Mouse (Mus musculus) c-Kit-positive CD71-positive TER-119-negative erythroid progenitor cells, embryonic 14.5 days (primary cell): ENCODE results near the gene St6galnac3.

Experiments used
- DNase-seq: peaks from one replicate; pipeline ENCODE4 v3.0.0-alpha.2; 2013; ENCODE audit warnings: low read depth

The St6galnac3 gene

DNA sequence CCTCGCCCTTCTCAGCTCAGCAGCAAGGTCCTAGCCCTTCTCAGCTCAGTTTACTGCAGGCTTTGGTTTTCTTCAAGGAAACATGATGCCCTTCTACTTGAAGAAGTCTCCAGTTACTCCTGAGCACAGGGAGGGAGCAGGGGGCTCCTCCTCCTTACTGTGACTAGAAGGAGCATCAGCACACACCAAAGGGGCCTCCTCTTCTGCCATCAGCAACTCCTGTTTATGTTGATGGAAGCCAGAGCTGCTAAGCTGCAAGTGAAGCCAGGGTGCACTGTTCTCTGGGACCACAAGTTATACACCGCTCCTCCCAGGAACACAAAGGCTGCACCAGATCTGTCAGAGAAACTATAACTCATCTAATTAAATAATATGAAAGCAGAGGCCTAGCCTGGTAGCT lies 34.4 kb downstream of the St6galnac3 start:
- DNase-seq: no peak

DNA sequence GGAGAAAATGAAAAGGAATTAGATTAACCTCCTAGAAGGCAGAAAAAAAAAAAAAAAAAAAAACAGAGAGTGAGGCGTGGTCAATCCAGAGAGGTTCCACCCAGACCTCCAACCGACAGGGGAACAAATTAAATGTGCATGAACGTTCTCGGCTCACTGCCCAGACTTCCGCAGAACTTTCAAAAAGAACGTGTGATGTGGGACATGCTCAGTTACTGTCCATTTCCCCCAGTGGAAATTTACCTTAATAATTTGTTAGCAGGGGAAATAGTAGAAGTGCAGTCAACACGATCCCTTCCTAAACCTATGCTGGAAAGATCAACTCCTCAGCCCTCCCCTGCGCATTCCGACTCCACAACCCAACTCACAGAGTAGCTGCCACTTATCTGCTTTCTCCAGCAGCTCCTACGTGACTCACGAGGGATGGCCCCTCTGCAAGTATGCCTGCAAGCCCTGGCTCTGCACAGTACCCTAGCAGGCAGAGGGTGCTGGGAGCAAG lies 35.1 kb downstream of the St6galnac3 start:
- peak; percentile 84 for DNase-seq

DNA sequence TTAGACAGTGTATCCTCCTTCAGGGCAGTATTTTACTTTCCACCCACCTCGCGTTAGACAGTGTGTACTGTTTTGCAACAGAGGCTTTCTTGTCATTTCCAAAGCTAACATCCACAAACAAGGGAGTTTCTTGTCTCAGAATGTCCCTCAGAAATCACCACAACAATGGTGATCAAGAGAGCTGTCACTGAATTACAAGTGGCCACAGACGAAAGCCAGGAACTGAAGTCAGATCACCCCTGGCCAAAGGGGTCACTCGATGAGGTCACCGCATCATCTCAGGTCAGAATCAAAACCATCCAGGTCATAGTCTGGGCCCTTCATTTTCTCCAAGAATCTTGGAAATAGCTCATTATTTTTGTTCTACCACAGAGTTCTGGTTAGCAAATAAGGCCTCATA lies 37.1 kb downstream of the St6galnac3 start:
- no peak for DNase-seq

DNA sequence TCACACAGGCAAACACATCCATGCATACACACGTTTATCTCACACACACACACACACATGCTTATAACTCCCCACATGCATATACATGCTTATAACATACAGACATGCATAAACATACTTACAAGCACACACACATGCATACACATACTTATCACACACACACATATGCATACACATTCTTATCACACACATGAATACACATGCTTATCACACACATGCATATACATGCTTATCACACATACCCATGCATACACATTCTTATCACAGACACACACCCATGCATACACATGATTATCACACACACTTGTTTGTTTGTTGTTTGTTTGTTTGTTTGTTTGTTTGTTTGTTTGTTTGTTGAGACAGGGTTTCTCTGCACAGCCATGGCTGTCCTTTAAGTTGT lies 40.1 kb downstream of the St6galnac3 start:
- DNase-seq: no peak

- no peak for DNase-seq
Observed at GRCm38 (mm10) chr3:153682303-153682702, 42.7 kb downstream of the St6galnac3 start.

- DNase-seq: peak; percentile 55
Observed at GRCm38 (mm10) chr3:153681720-153682119, 43.3 kb downstream of the St6galnac3 start.

- no peak for DNase-seq
Observed at GRCm38 (mm10) chr3:153675832-153676231, 49.1 kb downstream of the St6galnac3 start.

- DNase-seq: no peak
Observed at GRCm38 (mm10) chr3:153675073-153675472, 49.9 kb downstream of the St6galnac3 start.

DNA sequence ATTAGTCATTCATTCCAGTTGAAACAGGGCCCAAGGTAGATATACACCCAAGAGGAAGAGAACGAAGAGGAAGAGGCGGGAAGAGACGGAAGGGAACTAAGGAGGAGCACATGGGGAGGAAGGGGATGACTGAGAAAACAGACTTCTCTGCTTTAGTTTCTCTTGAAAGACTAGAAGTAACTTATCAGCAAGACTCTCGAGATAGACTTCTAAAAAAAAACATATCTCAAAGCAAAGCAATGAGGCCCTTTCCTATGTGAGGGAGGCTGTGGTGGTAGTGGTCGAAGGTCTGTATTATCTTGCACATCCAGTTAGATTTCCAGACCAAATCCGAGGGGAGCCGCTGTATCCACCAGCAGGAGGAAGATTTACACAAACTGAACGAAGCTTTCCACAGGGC lies 50.6 kb downstream of the St6galnac3 start:
- DNase-seq: no peak

DNA sequence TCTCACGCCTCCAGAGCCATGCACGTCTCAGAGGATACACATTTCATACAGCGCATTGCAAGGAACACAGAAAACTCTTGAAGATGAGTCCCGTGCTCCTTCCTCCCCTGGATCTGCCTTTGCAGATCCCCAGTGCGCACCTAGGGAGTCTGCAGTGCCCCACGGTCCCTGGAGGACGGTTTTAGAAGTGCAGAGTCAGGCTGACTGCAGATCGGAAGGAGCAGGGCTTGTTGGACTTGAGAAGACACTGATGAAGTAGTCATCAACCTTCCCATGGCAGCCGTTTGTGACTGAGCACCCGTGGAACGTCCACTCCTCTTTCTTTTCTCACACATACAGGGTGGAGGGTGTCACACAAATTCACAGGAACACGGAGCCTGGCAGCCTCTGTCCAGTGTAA lies 51.5 kb downstream of the St6galnac3 start:
- DNase-seq: no peak

DNA sequence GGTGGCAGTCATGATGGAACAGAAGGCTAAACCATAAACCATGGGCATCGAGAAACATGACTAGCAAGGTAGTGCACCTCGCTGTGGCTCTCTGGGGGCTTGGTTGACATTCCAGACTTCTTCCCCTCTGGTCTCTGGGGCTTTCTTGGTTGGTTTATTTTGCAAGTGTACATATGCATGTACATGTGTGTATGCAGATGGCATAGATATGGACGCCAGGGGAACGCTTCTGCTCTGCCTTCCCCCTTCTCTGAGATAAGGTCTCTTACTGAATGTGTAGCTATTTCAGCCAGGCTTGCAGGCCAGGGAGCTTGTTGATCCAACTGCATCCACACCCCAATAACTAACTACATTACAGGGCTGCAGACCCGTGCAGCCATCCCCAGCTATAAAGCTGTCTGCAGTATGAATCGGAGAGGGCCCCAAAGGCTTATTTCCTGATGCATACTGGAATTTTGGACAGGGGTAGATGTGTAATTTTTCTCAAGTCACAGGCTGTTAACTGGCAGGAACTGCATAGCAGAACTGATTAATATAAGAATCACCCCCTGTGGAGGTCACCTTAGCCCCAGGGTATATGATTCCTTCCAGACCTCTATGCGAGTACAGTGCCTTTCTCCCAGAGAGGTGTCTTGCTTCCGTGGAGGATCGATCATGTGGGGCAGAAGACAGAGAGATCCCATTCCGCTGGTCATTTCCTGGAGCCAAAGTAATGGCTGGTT lies 53.9 kb downstream of the St6galnac3 start:
- DNase-seq: no peak

- DNase-seq: no peak
Observed at GRCm38 (mm10) chr3:153669737-153670435, 55.1 kb downstream of the St6galnac3 start.

- no peak for DNase-seq
Observed at GRCm38 (mm10) chr3:153669329-153669728, 55.6 kb downstream of the St6galnac3 start.

DNA sequence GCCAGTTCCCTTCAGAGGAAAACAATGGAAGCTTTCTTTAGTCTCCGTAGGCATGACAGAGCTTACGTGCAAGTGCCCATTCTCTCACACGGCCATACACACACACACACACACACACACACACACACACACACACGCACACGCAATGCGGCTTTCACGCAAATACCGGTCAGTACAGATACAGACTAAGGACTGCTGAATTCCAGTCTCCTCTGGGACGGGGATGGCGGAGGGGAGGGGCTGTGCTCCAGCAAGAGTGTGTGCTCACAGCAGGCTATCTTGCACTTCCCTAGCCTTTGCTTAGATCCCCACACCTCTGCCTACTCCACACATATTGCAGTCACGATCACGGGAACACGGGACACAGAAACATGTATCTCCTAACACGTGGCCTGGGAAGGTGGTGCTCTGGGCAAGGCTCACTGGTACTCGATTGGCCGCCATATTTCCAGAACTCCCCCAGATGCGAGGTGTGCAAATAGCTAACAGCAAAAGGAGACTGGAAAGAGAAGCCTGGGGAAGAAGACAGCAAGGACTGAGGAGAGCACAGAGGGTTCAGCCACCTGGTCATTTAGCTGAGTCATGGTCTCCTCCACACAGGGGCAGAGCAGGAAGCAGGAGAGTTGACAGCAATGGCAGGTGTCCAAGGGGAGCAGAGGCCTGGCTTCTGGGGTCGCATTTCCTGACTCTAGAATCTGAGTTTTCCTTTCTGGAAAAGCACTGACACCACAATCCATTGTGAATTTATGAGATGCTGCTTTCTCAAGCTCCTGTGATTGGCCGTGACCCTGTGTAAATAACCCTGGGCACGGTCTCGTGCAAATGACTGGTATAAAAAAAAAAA lies 56.3 kb downstream of the St6galnac3 start:
- DNase-seq: no peak

GRCm38 (mm10) chr3:153664696-153665095 lies 60.3 kb downstream of the St6galnac3 start:
- no peak for DNase-seq

DNA sequence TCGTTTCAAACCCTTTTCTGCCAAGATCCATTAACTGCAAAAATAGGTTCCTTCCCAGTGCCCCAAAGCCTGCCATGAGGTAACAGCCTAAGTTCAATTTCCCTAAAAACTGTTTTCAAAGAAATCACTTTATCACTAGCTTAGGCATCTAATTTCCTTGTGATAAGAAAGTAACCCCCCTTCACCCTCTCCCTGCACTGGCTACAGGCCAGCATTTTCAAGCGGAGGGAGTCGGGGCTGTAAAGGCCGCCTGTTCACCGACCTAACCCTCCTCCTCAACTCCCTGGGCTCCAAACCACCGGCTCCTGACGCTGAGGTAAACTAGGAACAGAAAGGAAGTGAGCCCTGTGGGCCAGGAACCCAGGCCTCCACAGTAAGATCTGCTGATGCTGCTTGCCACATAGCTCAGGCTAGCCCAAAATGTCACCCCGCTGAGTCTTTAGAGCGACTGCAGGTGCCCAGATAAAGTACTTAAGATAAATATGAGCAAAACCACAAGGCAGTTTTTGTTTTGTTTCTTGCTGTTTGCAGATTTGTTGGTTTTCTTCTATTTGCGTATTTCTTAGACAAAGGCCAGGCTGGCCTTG lies 61.0 kb downstream of the St6galnac3 start:
- DNase-seq: no peak

DNA sequence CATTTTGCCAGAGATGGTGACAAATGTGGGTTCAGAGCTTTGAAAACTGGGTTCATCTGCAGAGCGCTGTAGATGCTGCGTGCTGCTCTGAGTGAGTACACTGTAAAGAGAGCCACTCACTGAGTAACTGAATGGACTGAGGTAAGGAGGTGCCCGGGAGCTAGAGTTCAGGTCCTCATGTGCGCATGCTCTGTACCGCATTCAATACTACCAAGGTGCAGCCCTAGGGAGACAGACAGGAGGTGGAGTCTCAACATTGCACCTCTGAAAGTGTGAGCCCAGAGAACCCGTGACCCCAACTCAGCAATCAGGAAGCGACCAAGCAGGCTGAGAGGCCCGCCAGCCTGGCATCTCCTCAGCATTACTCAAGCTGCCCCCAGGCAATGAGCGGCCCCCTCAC lies 62.2 kb downstream of the St6galnac3 start:
- no peak for DNase-seq

DNA sequence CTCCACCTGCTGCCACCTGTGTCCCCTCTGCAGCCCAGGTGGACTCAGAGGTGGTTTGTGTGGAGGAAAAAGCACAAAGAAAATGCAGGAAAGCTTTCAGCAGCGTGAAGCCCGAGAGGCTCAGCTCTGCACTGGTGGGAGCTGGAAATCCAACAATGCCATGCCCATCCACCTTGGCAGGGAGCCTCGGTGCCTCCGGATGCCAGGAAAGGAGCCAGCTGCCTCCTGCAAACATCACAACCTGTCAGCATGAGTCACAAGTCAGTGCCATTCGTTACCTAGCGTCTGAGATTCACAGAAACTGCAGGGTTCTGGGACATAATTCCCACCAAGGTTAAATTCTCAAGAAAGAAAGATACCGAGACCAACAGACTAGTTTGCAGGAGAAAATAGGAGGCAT lies 63.0 kb downstream of the St6galnac3 start:
- no peak for DNase-seq

- DNase-seq: no peak
Observed at GRCm38 (mm10) chr3:153659575-153660168, 65.3 kb downstream of the St6galnac3 start.

DNA sequence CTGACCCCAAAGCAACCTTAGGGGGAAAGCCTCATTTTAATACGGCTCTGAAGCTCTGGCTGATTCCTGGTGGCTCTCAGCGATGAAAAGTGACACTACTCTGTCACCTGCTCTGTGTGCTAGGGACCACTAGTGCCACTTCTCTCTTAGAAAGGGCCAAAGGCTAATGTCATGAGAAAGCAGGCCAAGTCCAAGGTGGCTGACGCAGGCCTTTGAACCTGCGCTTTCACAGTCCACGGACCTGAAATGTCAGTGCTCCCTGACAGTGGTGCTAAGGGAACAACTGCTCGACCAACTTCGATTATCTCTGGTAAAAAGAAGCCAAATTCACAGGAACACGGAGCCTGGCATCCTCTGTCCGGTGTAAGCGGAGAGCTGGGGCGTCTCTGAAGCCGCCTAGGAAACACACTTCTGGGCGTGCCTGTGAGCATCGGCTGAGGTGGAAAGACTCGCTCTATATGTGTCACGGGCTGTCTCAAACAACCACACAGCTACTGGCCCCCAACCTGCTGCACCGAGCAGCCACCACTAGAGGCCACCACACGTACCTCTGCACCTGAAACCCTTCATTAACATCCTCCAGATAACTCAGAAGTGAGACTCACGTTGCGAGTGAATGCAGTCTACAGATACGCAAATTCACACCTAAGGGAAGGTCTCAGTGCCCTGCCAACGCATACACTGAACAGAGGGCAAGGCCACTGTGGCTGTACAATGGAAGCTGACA lies 66.8 kb downstream of the St6galnac3 start:
- DNase-seq: peak; percentile 53

- peak; percentile 61 for DNase-seq
Observed at GRCm38 (mm10) chr3:153655071-153655470, 69.9 kb downstream of the St6galnac3 start.
